Mouse (Mus musculus): ENCODE measurements around the gene Ddx23. TPM values are rescaled to one million over a fixed set of nuclear protein-coding genes. Genes with fewer than 3 reads are reported as not detected.
A peak's percentile ranks its signal among the peaks of the same experiment; 100 is the strongest.

Gene Ddx23
- polyA plus RNA-seq, 1 experiment from 2014 or later, result 16.4 TPM

DNA sequence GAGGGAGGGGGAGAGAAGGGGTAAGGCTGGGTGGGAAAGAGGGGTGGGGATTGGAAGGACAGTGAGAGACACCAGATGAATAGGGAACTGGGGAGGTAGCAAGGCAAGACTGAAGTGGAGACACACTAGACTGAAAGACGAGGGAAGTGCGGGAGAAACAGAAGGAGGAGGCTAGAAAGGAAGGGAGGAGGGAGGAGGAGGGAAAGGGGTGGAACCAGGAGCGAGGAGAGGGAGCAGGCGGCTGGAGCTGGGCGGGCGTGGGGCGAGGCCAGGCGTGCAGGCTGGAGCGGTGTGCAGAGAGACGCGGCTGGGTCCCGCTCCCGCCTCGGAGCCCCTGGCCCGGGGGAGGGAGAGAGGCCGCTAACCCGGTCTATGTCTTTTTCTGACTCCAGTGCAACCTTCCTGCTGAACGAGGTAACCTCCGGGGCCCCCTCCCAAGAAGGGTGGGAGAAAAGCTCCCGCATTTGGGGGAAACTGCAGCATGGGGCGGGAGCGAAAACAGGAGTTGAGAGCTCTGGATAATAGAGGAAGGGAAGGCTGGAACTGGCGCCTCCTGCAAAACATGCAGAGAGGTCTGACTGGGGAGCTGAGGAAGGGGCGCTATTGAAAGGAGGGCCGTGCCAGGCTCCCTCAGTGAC is 30.5 kb downstream of the Ddx23 start:
- Histone ChIP-seq H3K27ac (ENCODE audit: poor library complexity, severe bottlenecking) (no peak overlapping the region), H3K36me3 (no peaks in the 10 kb centered on the region), H3K9me3 (replicated peaks) (no peaks in the 10 kb centered on the region), H3K4me3 (peak overlapping the region; percentile 76), H3K4me1 (replicated peaks) (peaks cover 57% of the 10 kb centered on the region), H3K9ac (peak overlapping the region; percentile 55), H3K27me3 (replicated peaks) (peaks cover 76% of the 10 kb centered on the region), H3K4me2 (peak overlapping the region; percentile 81)
- WGBS, result under 1% methylated on average over 25 of the region's 25 CpGs
- peak; percentile 46; the same call in 1 of the 2 replicates for ATAC-seq (ENCODE audit: insufficient number of reproducible peaks, low FRiP score)

DNA sequence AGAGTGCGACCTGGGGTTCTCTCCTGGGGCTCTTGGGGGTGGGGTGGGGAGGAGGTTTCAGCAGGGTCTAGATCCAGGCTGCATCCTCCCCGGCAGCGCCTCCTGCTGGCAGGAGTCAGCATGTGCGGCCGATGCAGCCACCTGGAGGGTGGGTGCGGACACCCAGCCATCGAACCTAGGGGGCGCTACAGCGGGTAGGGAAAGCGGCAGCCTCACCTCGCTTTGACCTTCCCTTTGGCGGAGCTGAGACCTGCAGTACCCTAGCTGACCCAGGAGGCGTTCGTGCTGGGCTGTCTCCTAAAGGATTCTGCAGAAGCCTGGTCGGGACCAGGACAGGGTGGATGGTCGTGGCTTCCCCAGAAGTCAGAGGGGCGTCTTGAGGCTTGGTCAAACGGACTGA is 31.2 kb downstream of the Ddx23 start:
- Histone ChIP-seq H3K27ac (ENCODE audit: poor library complexity, severe bottlenecking) (no peak overlapping the region), H3K9me3 (replicated peaks) (no peaks in the 10 kb centered on the region), H3K4me3 (peak overlapping the region; percentile 76), H3K4me1 (replicated peaks) (peaks cover 58% of the 10 kb centered on the region), H3K4me2 (peak overlapping the region; percentile 81), H3K27me3 (replicated peaks) (peaks cover 74% of the 10 kb centered on the region), H3K9ac (0 out of 2 replicates have a peak overlapping the region, but pooled peaks have one; percentile 55), H3K36me3 (no peaks in the 10 kb centered on the region)
- 0 out of 2 replicates have a peak, but pooled peaks have one; percentile 9 for ATAC-seq (ENCODE audit: insufficient number of reproducible peaks, low FRiP score)
- WGBS, result under 1% methylated on average over 18 of the region's 18 CpGs

DNA sequence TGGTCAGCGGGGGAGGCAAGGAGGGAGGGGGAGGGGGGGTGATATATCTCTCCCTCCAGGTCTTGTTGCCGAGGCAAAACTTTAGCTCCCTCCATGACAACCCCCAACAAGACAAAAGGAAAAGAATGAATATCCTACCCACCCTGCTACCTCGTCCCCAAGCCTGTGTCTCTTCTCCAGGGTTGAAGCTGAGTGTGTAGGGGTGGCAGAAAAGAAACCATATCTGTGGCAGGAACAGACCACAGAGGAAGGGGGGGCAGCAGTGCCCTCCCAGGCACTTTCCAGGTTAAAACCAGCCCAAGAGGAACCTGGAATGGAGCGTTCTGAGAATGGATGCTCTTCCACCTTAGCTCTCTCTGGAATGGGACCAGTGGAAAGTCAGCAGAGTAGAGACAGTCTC is 32.2 kb downstream of the Ddx23 start, which contains the start of gene Cacnb3:
Gene Cacnb3 (plus strand): TSS at position 301 of the 400 bp plus-strand sequence.
- WGBS, result 36% methylated on average over 4 of the region's 4 CpGs
- H3K4me2 ChIP-seq, result peak within 1 kb of the TSS; percentile 81
- H3K4me3 ChIP-seq, result peak within 1 kb of the TSS; percentile 76
- peaks cover 59% of the 10 kb centered on the region for H3K4me1 ChIP-seq (replicated peaks)
- peaks cover 65% of the 10 kb centered on the region for H3K27me3 ChIP-seq (replicated peaks)
- no peak for ATAC-seq (ENCODE audit: insufficient number of reproducible peaks, low FRiP score)
- H3K9ac ChIP-seq, result 0 out of 2 replicates have a peak within 1 kb of the TSS, but pooled peaks have one; percentile 55
- no peaks in the 10 kb centered on the region for H3K36me3 ChIP-seq
- H3K9me3 ChIP-seq (replicated peaks), result no peaks in the 10 kb centered on the region
- no peak within 1 kb of the TSS for H3K27ac ChIP-seq (ENCODE audit: poor library complexity, severe bottlenecking)

DNA sequence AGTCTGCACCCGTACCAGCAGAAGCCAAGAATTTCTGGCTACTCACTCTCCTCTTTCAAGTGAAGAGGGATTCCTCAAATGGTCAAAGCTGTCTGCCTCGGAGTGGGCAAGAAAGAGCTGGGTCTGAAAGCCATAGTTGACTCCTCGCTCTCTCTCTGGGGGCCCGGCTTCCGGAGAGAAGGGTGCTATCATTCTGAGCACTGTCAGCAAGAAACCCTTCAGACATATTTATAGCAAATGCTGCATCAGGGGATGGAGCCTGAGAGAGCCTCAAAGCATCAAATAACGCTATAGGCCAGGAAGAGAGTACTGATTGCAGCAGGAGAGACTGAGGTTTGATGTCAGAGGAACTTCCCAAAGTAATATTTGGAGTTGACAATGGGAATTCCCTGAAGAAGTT is 33.2 kb downstream of the Ddx23 start:
- no peaks in the 10 kb centered on the region for H3K9me3 ChIP-seq (replicated peaks)
- H3K36me3 ChIP-seq, result no peaks in the 10 kb centered on the region
- no peak for ATAC-seq (ENCODE audit: insufficient number of reproducible peaks, low FRiP score)
- no peak overlapping the region for H3K27ac ChIP-seq (ENCODE audit: poor library complexity, severe bottlenecking)
- H3K27me3 ChIP-seq (replicated peaks), result peaks cover 61% of the 10 kb centered on the region
- no peak overlapping the region for H3K9ac ChIP-seq
- peaks cover 53% of the 10 kb centered on the region for H3K4me1 ChIP-seq (replicated peaks)
- H3K4me2 ChIP-seq, result peak overlapping the region; percentile 64
- H3K4me3 ChIP-seq, result no peak overlapping the region
- 31% methylated on average over 6 of the region's 6 CpGs for WGBS

DNA sequence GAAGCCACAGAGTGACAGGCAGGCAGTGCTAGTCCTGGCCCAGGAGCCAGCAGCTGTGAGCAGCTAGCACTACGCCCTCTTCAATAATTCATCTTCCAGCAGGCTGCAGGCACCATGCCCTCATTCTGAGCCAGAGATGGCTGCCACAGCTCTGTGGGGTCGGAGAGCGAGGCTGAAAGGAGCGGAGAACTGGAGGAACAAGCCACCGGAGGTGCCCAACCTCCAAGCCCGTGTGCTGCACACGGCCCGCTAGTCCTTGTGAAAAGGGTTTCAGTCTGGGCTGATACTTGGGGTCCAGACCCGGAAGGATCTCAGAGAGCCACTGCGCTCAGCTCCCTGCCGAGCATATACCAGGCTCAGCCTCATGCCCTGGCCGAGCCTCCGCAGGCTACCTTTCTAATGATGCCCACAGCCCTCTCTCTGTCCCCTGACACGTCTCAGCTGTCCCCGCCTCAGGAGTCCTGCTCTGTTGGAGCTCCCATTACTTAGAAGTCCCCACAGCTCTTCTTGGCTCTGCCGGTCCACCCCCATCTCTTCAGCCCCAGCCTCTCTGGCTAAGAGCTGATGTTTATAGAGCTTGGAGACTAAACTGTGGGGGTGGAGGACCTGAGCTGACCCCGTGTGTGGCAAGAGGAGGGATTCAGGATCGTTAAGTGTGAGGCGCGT is 34.0 kb downstream of the Ddx23 start:
- ATAC-seq (ENCODE audit: insufficient number of reproducible peaks, low FRiP score), result no peak
- no peaks in the 10 kb centered on the region for H3K36me3 ChIP-seq
- H3K4me3 ChIP-seq, result peak overlapping the region; percentile 18
- H3K27ac ChIP-seq (ENCODE audit: poor library complexity, severe bottlenecking), result 0 out of 2 replicates have a peak overlapping the region, but pooled peaks have one; percentile 9
- peaks cover 53% of the 10 kb centered on the region for H3K27me3 ChIP-seq (replicated peaks)
- H3K9me3 ChIP-seq (replicated peaks), result 0 out of 2 replicates have a peak, but pooled peaks cover 3% of the 10 kb centered on the region
- peak overlapping the region; percentile 50; the same call in 1 of the 2 replicates for H3K9ac ChIP-seq
- WGBS, result 12% methylated on average over 20 of the region's 20 CpGs
- H3K4me1 ChIP-seq (replicated peaks), result peaks cover 46% of the 10 kb centered on the region
- H3K4me2 ChIP-seq, result peak overlapping the region; percentile 64

DNA sequence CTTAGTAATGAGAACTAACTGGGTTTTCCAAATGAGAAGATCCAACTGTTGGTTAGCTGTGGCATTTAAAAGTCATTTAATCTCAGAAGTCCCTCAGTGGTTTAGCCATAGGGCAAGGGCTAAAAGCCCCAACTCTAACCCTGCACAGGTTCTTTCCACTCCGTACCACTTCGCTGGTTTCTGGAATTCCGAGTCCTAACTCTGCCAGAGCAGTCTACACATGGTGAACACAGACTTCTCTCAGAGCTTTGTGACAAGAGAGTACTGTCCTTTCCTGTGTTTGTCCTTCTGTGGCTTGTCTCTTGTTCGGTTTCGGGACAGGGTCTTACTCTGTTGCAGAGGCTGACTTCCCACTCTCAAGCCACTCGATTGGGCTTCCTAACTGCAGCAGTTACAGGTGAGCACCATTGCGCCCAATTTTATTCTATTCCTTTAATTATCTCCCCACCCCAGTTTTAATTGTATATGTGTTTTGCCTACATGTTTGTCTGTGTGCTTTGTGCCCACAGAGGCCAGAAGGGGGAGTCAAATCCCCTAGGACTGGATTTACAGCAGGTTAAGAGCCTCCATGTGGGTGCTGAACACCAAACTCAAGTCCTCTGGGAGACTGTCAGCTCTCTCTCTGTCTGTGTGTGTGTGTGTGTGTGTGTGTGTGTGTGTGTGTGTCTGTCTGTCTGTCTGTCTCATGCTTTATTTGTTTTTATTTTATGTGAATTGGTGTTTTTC is 36.0 kb downstream of the Ddx23 start:
- H3K27ac ChIP-seq (ENCODE audit: poor library complexity, severe bottlenecking), result no peak overlapping the region
- H3K4me1 ChIP-seq (replicated peaks), result peaks cover 32% of the 10 kb centered on the region
- H3K9ac ChIP-seq, result no peak overlapping the region
- H3K36me3 ChIP-seq, result no peaks in the 10 kb centered on the region
- 77% methylated on average over 7 of the region's 7 CpGs for WGBS
- H3K4me3 ChIP-seq, result no peak overlapping the region
- H3K27me3 ChIP-seq (replicated peaks), result peaks cover 42% of the 10 kb centered on the region
- ATAC-seq (ENCODE audit: insufficient number of reproducible peaks, low FRiP score), result no peak
- no peak overlapping the region for H3K4me2 ChIP-seq
- 0 out of 2 replicates have a peak, but pooled peaks cover 4% of the 10 kb centered on the region for H3K9me3 ChIP-seq (replicated peaks)

DNA sequence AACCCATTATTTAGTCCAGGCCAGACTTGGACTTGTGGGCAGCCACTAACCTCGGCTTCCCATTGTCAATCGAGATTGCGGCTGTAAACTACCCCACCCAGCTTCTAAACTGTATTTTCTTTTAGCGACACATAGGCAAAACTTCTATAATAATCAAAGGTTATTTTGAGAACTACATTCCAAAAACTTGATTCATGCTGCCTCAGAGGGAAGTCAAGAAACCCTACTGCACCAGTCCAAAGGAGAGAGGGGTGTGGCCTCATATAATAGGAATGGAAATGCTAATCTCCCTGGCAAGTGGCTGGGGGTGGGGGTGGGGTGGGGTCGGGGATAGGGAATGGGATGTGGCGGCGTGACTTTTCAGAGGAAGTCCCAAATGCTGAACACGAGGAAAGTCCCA is 36.6 kb downstream of the Ddx23 start:
- no peak overlapping the region; the same call in 1 of the 2 replicates for H3K9ac ChIP-seq
- peaks cover 37% of the 10 kb centered on the region for H3K27me3 ChIP-seq (replicated peaks)
- no peak overlapping the region for H3K27ac ChIP-seq (ENCODE audit: poor library complexity, severe bottlenecking)
- H3K4me3 ChIP-seq, result no peak overlapping the region
- ATAC-seq (ENCODE audit: insufficient number of reproducible peaks, low FRiP score), result no peak
- H3K4me1 ChIP-seq (replicated peaks), result peaks cover 28% of the 10 kb centered on the region
- no peak overlapping the region for H3K4me2 ChIP-seq
- H3K9me3 ChIP-seq (replicated peaks), result 0 out of 2 replicates have a peak, but pooled peaks cover 4% of the 10 kb centered on the region
- 33% methylated on average over 8 of the region's 8 CpGs for WGBS
- no peaks in the 10 kb centered on the region for H3K36me3 ChIP-seq

DNA sequence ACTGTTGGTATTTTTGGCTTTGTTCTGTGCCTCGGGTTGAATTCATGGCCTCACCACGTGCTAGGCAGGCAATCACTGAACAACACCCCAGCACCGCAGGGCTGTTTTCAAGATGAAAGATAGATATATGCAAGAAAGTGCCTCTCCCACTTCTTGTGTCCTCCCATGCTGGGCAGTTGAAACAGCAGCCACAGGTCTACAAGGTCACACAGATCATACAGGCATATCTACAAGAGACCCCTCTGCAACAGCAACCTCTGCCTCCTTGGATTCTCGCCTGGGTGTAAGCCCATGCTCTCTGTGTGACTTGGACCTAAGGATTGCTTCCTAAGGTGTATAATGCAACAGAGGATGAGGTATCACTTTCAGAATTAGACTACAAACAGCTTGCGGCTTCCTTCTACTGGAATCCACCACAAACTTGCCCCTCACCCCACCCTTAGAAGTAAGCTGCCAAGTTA is 39.3 kb downstream of the Ddx23 start:
- Histone ChIP-seq H3K9me3 (replicated peaks) (peaks cover 4% of the 10 kb centered on the region; the same call in 1 of the 2 replicates), H3K4me3 (no peak overlapping the region), H3K4me2 (no peak overlapping the region), H3K27me3 (replicated peaks) (peaks cover 27% of the 10 kb centered on the region; the same call in 1 of the 2 replicates), H3K9ac (no peak overlapping the region), H3K36me3 (no peaks in the 10 kb centered on the region), H3K27ac (ENCODE audit: poor library complexity, severe bottlenecking) (no peak overlapping the region), H3K4me1 (replicated peaks) (peaks cover 15% of the 10 kb centered on the region)
- WGBS, result 52% methylated on average over 5 of the region's 5 CpGs
- ATAC-seq (ENCODE audit: insufficient number of reproducible peaks, low FRiP score), result no peak

DNA sequence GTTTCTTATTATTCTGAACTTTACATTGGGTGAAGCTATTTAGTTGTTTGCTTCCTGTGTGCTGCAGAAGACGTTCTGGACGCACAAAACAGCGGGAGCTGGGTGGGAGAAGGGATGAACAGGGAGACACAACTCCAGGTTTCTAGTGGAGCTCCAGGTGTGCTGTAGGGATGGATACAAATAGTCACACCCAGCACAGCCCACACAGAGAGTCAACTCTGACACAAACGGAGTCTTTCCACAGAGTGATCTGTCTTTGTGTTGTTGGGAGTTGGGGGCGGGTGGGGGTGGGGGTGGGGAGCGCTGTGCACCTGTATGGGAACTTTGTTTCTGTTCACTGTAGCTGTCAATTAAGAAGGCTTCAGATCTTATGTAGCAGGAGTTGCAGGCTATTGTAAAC is 40.0 kb downstream of the Ddx23 start:
- Histone ChIP-seq H3K9ac (no peak overlapping the region), H3K27ac (ENCODE audit: poor library complexity, severe bottlenecking) (no peak overlapping the region), H3K36me3 (no peaks in the 10 kb centered on the region), H3K4me3 (no peak overlapping the region), H3K4me1 (replicated peaks) (peaks cover 15% of the 10 kb centered on the region), H3K9me3 (replicated peaks) (peaks cover 4% of the 10 kb centered on the region; the same call in 1 of the 2 replicates), H3K27me3 (replicated peaks) (peaks cover 30% of the 10 kb centered on the region; the same call in 1 of the 2 replicates), H3K4me2 (no peak overlapping the region)
- WGBS, result 35% methylated on average over 6 of the region's 6 CpGs
- ATAC-seq (ENCODE audit: insufficient number of reproducible peaks, low FRiP score), result no peak

DNA sequence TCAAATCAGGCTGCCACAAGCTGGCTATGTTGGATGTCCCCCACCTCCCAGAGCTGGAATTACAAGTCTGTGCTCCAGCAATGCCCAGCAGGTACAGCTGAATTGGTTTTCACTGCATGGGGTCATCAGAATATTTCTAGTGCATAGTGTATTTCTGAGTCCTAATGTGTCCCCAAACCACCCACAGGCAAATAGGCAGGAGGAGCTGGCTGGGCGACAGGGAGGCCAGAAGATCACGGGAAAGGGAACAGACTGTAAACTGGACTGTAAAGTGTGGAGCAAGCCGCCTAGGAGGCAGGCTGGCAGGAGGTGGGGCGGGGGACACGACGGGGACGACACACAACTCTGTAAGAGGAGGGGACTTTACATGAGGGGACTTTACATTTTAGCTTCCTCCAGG is 40.5 kb downstream of the Ddx23 start:
- peaks cover 4% of the 10 kb centered on the region; the same call in 1 of the 2 replicates for H3K9me3 ChIP-seq (replicated peaks)
- ATAC-seq (ENCODE audit: insufficient number of reproducible peaks, low FRiP score), result no peak
- no peak overlapping the region for H3K27ac ChIP-seq (ENCODE audit: poor library complexity, severe bottlenecking)
- no peak overlapping the region for H3K4me2 ChIP-seq
- peaks cover 15% of the 10 kb centered on the region for H3K4me1 ChIP-seq (replicated peaks)
- H3K4me3 ChIP-seq, result 0 out of 2 replicates have a peak overlapping the region, but pooled peaks have one; percentile 2
- H3K36me3 ChIP-seq, result no peaks in the 10 kb centered on the region
- H3K9ac ChIP-seq, result no peak overlapping the region
- 8% methylated on average over 7 of the region's 7 CpGs for WGBS
- H3K27me3 ChIP-seq (replicated peaks), result peaks cover 26% of the 10 kb centered on the region; the same call in 1 of the 2 replicates
